Mouse (Mus musculus): ENCODE data around the gene Eml3.
"Not testable (repeated sequence)": the region's sequence is repeated elsewhere in the genome, so short reads cannot be mapped to it uniquely, and the experiment has no call there.

Eml3 gene

GRCm38 (mm10) chr19:8950190-8950589 is 20.8 kb downstream of the Eml3 start:
- DNase-seq (ENCODE audit: low read depth, low spot score): no peak

- DNase-seq (ENCODE audit: low read depth, low spot score): no peak
Observed at GRCm38 (mm10) chr19:8952241-8952640, 22.9 kb downstream of the Eml3 start.

GRCm38 (mm10) chr19:8953135-8954039 is 24.0 kb downstream of the Eml3 start, which contains the start of gene Tut1:
Tut1 (plus strand) TSS chr19:8953847.
- peak; percentile 87 for DNase-seq (ENCODE audit: low read depth, low spot score)

GRCm38 (mm10) chr19:8954171-8954570 is 24.8 kb downstream of the Eml3 start:
- no peak for DNase-seq (ENCODE audit: low read depth, low spot score)

- no peak for DNase-seq (ENCODE audit: low read depth, low spot score)
Observed at GRCm38 (mm10) chr19:8962256-8962655, 32.9 kb downstream of the Eml3 start.

GRCm38 (mm10) chr19:8965075-8965474 is 35.7 kb downstream of the Eml3 start:
- DNase-seq (ENCODE audit: low read depth, low spot score): no peak

GRCm38 (mm10) chr19:8965771-8966170 is 36.4 kb downstream of the Eml3 start:
- no peak for DNase-seq (ENCODE audit: low read depth, low spot score)

- DNase-seq (ENCODE audit: low read depth, low spot score): no peak
Observed at GRCm38 (mm10) chr19:8966198-8966589, 36.8 kb downstream of the Eml3 start.

- DNase-seq (ENCODE audit: low read depth, low spot score): peak; percentile 98
Observed at GRCm38 (mm10) chr19:8966590-8967372, 37.4 kb downstream of the Eml3 start, which contains the start of gene Eef1g. Eef1g (plus strand) TSS chr19:8967041.

- DNase-seq (ENCODE audit: low read depth, low spot score): no peak
Observed at GRCm38 (mm10) chr19:8967373-8967743, 38.0 kb downstream of the Eml3 start.

GRCm38 (mm10) chr19:8967893-8968292 is 38.5 kb downstream of the Eml3 start:
- DNase-seq (ENCODE audit: low read depth, low spot score): no peak

- not testable (repeated sequence) for DNase-seq (ENCODE audit: low read depth, low spot score)
Observed at GRCm38 (mm10) chr19:8972491-8972890, 43.1 kb downstream of the Eml3 start.

GRCm38 (mm10) chr19:8974638-8975037 is 45.3 kb downstream of the Eml3 start:
- DNase-seq (ENCODE audit: low read depth, low spot score): no peak

GRCm38 (mm10) chr19:8975491-8975890 is 46.1 kb downstream of the Eml3 start:
- no peak for DNase-seq (ENCODE audit: low read depth, low spot score)

GRCm38 (mm10) chr19:8976535-8976934 is 47.2 kb downstream of the Eml3 start:
- peak; percentile 54 for DNase-seq (ENCODE audit: low read depth, low spot score)

- no peak for DNase-seq (ENCODE audit: low read depth, low spot score)
Observed at GRCm38 (mm10) chr19:8980771-8981170, 51.4 kb downstream of the Eml3 start.

GRCm38 (mm10) chr19:8981450-8982168 is 52.3 kb downstream of the Eml3 start:
- DNase-seq (ENCODE audit: low read depth, low spot score): no peak

- no peak for DNase-seq (ENCODE audit: low read depth, low spot score)
Observed at GRCm38 (mm10) chr19:8982303-8983149, 53.2 kb downstream of the Eml3 start.

GRCm38 (mm10) chr19:8983150-8983650 is 53.8 kb downstream of the Eml3 start:
- DNase-seq (ENCODE audit: low read depth, low spot score): no peak

- peak; percentile 55 for DNase-seq (ENCODE audit: low read depth, low spot score)
Observed at GRCm38 (mm10) chr19:8984255-8984868, 55.0 kb downstream of the Eml3 start.
